Mouse (Mus musculus) small intestine, adult 2 months (tissue): ENCODE results near the gene Sox18.

Source experiments
- CTCF ChIP-seq: fragments of 200-500 bp; IDR thresholded peaks from 2 replicates; pipeline ENCODE4 v1.5.1; 2012; ENCODE audit warnings: low read depth, mild to moderate bottlenecking, control low read depth, inconsistent platforms, low read length, moderate library complexity, mixed read lengths; ENCODE audit not compliant: insufficient replicate concordance, insufficient read length; ENCODE audit errors: extremely low read depth
- POLR2A ChIP-seq: fragments of 200-500 bp; IDR thresholded peaks from 2 replicates; pipeline ENCODE4 v1.6.1; 2012; ENCODE audit warnings: low read depth, mild to moderate bottlenecking, control low read depth, inconsistent platforms, low read length, moderate library complexity

DNA sequence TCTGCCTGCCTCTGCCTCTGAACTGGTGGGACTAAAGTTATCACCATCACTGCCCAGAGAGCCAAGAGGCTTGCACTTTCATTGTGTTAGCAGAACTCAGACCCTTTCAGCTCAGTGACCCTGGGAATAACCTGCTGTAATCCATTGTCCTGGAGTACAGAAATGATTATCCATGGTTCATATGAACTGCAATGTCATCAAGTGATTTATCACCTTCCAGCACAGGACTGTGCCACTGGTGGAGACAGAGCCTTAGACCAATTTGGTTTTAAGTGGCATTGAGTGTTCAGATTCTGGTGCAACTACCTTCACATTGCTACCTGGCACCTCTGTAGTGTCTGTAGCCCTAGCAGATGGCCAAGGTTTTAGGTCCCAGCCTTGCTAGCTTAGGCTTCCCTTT lies 18.4 kb downstream of the Sox18 start:
- TF ChIP-seq POLR2A (no peak), CTCF (no peak)
